Mouse (Mus musculus) kidney, adult 2 months (tissue): ENCODE results near the gene Trim39.

Experiments
- CTCF ChIP-seq: fragments of 200-500 bp; conservative IDR thresholded peaks from 2 replicates; pipeline ENCODE4 v1.5.1; 2011; ENCODE audit warnings: low read depth, mild to moderate bottlenecking, control low read depth, low read length, moderate library complexity, mixed read lengths; ENCODE audit not compliant: insufficient read depth, insufficient read length
- POLR2A ChIP-seq: fragments of 200-500 bp; IDR thresholded peaks from one replicate; pipeline ENCODE4 v1.6.1; 2011; ENCODE audit warnings: low read depth, low read length, control low read depth

GRCm38 (mm10) chr17:36231318-36231717 is 40.7 kb downstream of the Trim39 start:
- no peak for TF ChIP-seq POLR2A
- peak; percentile 62 for TF ChIP-seq CTCF
